Mouse (Mus musculus) cerebral cortex, adult 2 months (tissue): Measurements from ENCODE around the gene Hipk1.

Experiments used
- WGBS: fragments of 180-500 bp; shearing (Covaris S2); methylation state at CpG from one replicate; pipeline ENCODE4 v1.1.7; 2018; 5-methylcytosine and 5-hydroxymethylcytosine counted together

The Hipk1 gene

DNA sequence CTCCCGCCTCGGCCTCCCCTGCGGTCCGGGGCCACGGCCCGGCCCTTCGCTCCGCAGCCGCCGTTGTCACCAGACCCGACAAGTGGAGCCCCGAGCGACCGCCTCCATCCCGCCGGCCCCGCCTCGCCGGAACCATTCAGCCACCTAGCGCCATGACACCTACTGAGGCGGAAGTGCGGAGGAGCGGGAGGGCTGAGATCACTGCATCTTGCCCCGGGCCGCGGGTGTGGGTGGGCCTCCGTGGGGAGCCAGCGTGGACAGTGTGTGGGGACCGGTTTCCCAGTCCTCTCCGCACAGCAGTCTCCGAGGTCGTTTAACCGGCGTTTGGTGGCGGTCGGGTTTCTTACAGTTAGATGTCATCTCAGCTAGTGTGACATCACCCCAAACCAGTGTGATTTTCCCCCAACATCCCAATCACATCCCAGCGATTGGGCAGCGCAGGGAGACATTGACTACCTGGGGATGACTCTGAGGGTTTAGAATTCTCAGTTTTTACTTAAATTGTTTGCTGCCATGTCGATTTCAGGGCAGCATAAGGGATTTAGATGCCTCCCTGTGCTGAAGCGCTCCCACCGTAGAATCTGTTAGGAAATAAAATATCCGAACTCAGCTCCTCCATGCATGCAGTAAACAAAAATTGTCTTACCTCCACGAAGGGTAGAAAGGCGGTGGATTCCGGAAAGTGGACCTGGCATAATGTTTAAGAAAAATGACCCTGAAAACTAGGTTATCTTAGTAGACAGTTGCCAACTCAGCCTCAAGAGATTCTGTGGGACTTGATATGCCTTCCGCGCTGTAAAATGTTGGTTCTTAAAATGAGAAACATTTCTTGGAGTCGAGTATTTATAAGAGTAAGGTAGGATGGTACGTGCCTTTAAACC is at the start of gene Hipk1:
Gene Hipk1 (minus strand): TSS at position 334 of the 881 bp plus-strand sequence.
- WGBS = 7% methylated on average over 49 of the region's 49 CpGs

DNA sequence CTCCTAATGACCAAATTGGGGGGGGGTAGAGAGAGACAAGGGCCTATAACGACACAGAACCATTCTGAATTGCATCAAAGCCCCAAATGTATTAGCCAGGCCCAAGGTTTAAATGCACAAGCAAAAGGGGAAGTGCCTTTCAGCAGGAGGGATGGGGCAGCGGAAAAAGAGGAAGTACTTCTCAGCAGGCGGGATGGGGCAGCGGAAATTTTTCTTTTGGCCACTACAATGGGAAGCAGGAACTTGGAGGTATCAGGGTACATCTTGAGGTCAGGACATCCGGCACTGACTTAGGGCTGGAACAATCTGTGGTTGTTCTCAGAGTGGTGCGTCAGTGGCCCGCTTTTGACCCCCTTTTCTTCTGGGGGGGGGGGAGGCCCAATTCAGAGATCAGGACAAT is 49.6 kb upstream of the Hipk1 start:
- 83% methylated on average over 7 of the region's 7 CpGs for WGBS

DNA sequence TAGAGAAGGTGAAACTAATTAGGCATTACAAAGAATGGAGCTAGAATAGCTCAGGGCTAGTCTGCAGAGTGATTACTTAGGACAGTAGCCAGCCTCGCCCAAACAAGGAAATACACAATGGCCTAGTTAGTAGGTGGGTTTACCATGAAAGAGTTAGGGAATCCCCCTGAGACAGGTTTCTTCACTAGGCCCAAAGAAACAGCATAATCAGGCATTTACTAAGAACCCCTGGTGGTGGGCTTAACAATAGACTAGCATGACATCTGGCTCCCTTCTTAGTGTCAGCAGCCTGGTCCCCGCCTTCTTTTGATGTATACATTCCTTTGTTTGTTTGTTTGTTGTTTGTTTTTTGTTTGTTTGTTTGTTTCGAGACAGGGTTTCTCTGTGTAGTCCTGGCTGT is 48.8 kb upstream of the Hipk1 start:
- 87% methylated on average over 3 of the region's 3 CpGs for WGBS

DNA sequence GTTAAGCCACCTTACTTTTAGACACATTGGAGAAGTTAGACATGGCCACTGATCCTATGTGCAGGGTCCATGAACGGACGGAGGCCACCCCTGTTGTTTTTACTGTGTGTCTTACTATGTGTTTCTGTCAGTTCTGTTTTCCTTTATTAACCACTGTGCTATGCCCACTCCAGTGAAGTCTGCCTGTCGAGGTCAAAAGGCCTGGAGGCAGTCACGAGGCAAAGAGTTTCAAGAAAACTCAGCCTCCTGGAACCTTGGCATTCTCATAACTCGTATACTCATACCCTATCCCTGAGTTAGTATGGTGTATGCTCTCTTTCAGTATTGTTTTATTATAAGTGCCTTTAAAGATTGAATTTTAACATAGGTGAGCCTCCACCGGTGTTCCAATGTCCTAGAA is 48.3 kb upstream of the Hipk1 start:
- WGBS = 92% methylated on average over 6 of the region's 6 CpGs

DNA sequence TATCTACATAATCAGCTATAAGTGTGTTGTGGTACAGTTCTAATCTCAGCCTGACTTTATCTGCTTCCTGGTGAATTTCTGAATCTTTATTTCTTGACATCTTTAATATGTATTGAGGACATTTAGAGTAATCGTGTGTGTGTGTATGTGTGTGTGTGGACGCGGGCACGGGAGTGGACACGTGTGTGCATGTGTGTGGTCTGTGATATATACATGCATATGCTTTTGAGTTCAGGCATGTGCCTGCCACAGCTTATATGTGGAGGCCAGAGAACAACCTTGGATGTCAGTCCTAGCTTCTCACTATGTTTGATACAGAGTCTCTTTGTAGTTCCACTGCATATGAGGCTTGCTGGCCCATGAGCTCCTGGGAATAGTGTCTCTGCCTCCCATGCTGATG is 45.1 kb upstream of the Hipk1 start:
- WGBS = 97% methylated on average over 5 of the region's 5 CpGs

DNA sequence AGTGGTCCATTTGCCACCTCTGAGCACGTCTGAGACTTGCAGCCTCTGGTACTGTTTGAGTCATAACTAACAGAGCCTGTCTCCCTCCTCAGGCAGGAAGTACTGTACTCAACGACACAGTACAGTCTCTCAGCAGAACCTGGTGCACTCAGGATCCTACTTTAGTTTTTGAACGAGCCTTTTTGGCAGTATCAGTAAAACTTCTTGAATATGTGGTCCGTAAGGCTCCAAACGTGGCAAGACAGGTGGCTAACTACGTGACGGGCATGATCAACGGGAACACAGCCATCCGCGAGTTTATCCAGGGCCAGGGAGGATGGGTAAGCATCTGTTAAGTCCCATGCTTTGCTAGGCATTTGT is 44.6 kb upstream of the Hipk1 start:
- 67% methylated on average over 10 of the region's 10 CpGs for WGBS

DNA sequence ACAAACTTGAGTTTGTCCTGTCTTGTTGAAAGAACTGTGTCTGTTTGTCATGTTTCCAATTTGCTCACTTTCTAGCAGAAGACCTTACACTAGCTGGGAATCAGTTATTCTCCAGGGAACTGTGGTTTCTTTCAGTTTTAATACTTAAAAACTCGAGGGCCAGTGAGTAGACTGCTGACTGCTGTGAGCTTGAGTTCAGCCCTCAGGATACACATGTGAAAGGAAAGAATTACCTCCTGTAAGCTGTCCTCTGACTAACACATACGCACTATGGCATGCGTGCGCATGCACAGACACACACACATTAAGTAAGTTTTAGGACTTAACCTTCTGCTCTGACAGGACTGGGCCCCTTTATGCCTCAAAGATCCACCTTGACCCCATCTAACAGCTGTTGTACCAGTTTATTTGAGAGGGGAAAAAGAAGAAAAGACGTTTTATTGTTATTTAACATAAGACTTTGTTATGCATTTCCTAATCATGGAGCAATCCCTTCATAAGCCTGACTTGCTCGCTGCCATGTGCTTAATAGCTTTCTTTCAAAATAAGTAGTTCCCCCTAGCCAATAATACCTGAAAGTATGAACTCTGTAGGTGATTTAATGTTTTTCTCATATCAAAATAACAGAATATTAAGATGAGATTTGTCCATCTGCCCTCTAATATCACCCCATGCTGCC is 44.0 kb upstream of the Hipk1 start:
- 81% methylated on average over 6 of the region's 6 CpGs for WGBS

DNA sequence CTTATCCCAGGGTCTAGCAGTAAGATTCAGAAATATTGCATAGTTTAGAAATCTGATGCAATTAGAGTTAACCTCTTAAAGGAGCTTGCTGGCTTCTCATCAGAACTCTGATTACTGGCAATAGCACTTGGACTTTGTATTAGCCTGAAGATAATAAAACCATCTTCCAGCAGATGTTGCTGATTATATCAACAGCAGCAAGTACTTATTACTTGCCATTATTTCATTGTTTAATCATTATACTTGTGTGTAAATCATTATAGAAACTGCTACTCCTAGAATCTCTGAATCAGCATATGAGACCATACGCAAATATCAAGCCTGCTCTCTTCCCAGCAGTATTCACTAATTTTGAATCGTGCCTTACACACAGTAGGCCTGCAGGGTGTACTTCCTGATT is 42.6 kb upstream of the Hipk1 start:
- WGBS = 88% methylated on average over 2 of the region's 2 CpGs

DNA sequence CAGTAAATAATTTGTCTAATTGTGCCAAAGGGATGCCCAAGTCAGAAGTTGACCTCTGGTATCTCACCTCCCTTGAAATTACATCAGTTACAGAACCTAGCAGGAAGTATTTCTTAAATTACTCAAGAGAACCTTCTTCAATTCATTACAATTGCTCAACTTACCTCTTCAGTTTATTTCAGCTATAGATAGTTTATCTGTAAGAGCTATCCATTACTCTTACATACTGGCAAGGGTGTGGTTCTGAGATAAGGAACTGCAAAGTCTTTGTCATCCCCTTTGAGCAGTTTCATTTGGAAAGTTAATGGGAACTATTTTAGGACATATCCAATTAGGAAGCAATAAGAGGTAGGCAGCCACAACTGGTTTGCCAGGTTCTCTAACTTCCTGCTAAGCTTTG is 41.1 kb upstream of the Hipk1 start, which contains the start of gene Bcl2l15:
Gene Bcl2l15 (plus strand): TSS at position 176 of the 400 bp plus-strand sequence.

DNA sequence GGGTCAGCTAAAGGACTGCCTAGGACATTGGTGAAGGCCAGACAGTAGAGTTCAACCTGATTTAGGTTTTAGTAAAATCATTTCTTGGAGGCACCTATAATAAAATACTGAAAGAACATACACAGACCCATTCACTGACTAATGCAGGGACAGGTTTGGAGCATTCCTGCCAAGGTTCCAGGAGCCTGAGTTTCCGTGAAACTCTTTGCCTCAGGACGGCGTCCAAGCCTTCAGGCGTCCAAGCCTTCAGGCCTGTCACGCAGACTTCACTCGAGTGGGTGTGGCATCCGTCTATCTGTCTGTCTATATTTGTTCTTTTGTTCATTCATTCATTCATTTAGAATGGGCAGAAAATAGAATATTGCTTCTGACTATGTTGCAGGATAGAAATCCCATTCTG is 39.8 kb upstream of the Hipk1 start:
- 77% methylated on average over 7 of the region's 7 CpGs for WGBS

DNA sequence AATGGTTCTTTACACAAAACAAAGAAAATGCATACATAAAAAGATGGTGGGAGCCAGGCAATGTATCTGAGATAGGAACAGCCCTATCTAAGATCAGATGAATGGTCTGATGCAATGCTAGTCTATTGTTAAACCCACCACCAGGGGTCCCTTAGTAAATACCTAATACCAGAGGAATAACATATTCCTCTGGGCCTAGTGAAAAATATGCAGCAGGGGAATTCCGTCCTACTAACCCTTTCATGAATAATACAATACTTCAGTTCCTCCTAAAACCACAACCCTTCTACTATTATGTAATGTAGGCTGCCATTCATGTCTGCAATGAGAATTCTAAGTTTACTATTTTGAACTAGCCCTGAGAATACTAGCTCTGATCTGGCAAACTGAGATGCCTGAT is 39.3 kb upstream of the Hipk1 start:
- 78% methylated on average over 1 of the region's 1 CpGs for WGBS

DNA sequence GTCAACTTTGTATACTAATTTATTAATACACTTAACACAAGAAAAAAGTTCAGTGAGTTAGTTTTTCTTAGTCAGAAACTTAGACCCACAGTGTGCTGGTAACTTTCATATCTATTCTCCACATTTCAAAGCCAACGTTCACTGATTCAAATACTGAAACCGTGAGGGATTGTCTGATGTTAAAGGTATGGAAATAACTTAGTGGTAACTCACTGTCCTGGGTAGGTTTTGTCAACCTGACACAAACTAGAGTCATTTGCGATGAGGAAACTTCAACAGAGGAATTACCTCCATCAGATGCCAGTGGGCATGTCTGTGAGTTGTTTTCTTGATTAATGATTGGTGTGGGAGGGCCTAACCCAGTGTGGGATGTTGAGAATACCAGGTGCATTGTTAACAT is 37.7 kb upstream of the Hipk1 start:
- 94% methylated on average over 3 of the region's 3 CpGs for WGBS

DNA sequence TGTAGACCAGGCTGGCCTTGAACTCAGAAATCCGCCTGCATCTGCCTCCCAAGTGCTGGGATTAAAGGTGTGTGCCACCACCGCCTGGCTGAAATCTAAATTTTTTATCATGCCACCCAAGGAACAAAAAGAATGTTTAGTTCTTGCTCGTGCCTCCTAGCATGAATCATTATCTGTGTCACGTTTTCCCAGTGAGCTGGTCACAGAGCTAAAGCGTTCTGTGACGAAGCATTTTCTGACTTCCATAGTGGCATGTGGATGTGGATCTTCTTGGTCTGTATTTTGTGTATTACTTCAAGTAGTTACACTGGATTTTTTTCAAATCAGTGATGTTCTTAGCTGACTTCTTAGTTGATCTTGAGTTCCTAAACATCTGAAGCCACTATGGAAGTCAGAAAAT is 19.6 kb upstream of the Hipk1 start:
- WGBS = 87% methylated on average over 6 of the region's 6 CpGs

DNA sequence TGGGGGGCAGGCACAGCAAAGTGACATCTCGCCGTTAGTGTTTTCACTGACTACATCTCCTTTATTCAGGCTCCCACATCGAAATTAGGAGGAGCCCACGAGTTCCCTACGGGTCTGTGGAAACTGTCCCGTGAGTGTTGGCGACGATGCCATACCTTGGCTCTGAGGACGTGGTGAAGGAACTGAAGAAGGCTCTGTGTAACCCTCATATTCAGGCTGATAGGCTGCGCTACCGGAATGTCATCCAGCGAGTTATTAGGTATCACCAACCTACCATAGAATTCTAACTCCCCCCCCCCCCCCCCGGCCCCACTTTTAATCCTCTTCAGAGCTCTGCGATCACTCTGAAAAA is 18.4 kb upstream of the Hipk1 start:
- under 1% methylated on average over 14 of the region's 14 CpGs for WGBS

DNA sequence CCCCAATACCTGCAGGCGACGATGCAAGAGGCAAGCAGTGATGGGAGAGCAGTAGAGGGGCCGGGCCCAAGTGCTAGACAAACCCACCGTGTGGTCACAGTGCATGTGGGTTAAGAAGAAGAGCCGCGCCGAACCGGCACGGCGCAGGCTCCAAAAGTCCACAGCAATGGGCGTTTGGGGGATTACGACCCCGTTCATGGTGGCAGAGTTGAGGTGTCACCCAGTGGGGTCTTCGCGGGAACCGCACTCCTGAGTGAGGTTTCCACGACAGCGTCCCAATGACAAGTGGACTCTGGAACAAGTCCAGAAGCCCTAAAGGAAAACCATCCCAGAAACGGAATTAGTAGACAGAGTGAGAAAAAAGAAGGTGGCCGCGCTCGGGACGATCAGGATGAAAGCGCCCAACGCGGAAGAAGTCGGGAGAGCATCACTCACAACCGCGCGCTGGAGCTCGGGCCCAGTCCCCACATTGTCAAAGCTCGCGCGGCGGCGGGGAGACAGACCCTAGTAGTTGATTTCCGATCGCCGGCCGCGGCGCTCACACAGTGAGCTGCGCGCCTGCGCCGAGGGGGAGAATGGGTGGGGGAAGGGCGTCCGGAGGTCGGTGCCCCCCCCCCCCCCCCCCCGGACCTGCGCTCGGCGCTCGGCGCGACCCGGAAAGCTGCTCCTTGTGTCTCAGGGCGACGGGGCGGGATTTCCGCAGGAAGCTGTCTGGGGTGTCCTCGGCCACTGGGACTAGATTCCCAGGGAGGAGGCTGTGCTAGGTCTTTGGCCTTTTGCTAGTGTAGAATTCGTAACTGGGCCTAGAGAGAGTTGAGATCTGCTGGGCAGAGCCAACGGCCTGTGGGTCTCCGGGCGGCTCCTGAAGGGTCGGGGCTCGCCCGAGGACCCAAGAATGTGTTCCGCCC is 17.8 kb upstream of the Hipk1 start, which contains the start of the genes Dclre1b, Ap4b1 and Gm43064:
Gene Dclre1b (minus strand): TSS at position 554 of the 908 bp plus-strand sequence.
Gene Ap4b1 (plus strand): TSS at position 630 of the 908 bp plus-strand sequence.
Gene Gm43064 (plus strand): TSS at position 683 of the 908 bp plus-strand sequence.
- WGBS = under 1% methylated on average over 70 of the region's 70 CpGs

DNA sequence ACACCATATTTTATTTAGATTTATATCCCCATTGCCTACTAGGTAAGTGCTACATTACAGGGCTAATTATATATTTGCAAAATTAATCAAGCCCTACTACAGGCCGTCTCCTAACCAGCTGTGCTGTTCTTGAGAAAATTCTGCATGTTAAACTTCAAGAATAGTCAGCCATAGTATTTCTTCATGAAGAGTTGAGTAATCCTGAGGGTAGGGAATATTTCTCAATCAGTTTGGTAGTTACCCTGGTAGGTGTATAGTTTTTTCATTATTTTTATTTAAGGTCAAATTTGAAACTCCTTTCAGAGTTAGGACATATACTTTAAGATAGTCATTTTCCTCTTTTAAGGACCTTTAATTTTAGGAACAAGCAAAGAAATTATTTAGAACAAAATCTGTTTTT is 14.3 kb upstream of the Hipk1 start:
- WGBS = 92% methylated on average over 1 of the region's 1 CpGs

DNA sequence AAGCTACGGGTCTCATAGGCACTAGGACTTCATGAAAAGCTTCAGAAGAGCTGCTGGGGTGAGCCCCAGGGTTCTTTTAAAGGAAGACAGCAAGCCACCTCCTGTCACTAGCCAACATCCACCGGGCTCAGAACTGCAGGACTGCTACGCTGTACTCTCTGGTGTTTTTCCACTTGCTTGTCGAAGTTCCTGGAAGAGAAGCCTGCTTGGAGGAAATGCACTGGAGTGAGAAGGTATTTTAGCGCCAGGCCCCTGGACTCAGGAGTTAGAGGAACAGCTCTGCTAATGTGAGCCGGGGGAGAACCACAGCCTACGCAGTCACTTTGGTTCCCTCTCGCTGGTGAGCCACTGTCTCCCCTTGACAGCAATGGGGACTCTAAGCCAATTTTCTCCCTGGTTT is 11.5 kb upstream of the Hipk1 start:
- 68% methylated on average over 8 of the region's 8 CpGs for WGBS

DNA sequence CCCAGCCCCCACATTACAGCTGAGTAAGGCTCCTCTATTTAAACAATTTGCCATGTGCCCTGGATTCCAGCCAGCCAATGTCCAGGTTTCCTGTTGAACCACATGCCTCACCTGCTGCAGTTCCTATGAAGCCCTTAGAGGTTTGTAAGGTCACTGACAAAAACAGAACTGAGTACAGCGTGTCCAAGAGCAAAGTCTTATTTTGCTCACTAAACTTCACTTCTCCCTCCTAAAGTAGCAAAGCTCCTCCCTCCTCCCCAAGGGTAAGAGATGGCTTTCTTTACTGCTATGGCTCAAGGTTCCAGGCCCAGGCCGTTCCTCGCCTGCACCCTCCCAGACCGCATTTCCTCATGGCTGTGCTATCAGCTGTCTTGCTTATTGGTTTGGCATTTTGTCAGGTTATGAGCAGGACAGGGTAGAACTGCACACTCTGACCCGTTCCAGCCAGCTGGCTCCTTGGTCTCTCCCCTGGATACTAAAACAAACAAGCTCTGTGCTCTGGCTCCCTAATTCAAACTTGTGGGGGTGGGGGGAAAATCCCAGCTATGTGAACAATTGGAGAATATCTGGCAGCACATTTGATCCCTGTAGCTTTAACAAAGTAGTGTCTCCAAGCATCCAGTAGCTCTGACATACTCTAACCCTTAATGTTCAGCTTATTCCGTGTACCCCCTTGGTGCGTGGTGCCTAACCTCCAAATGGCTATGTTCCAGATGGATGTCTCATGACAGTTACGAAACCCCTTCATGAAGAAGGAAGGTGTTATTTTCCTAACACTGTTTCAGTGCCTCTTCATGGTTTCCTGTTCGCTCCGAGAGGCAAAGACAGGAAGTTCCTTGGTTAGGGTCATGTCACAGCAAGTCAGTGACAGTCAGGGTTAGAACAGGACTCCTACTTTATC is 10.5 kb upstream of the Hipk1 start:
- 49% methylated on average over 10 of the region's 10 CpGs for WGBS

DNA sequence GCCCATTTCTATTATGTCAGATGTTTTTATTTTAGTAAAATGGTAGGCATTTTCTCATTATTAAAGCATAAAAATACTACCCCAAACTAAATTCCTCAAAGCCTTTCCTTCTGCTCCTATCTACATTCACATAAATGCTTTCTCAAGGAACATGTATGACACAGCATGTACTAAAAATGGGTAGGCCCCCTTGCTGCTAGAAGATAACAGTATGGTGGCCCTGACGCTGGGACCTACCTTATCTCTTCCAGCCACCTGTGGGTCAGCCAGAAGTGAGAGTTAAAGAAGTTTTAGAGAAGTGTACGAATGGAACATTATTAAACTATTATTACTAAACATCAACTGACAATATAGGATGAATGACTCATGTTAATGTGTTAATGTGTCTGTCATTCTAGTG is 8.1 kb upstream of the Hipk1 start:
- 90% methylated on average over 2 of the region's 2 CpGs for WGBS

DNA sequence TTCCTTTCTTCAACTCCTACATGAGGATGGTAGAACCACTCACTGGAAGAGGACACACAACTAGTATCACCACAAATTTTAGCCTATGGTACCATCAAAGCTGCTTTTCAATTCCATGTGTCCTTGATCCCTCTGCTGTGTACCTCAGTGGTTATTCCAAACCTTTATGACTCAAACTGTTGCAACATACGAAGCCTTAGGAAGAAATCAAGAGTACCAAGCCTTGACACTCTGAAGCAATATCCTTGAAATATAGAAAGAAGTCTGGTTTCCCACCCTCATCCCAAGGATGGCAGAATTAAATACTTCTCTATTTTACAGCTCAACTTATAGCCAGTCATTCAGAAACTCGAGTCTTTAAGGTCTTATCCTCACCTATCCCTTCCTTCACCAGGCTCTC is 5.0 kb upstream of the Hipk1 start:
- 73% methylated on average over 2 of the region's 2 CpGs for WGBS

DNA sequence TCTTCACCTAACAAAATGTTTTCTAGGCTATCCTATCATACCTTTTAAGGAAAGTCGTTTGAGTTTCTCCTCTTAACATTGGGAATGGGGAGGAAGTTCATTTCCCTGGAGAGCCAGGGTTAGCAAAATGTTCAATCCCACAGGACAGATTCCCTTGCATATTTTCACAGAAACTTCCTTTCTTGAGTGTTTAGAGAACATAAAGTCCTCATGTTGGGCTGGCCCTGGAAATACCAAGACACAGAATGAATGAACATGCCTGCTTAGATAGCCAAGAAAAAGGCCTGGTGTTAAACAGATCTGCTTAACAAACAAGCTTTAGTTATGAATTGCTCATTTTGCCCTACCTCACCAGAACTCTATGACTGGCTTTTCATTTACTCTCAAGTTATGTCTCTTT is 1.2 kb upstream of the Hipk1 start:
- 74% methylated on average over 1 of the region's 1 CpGs for WGBS
